Mouse (Mus musculus) lung, postnatal 10 days (tissue): ENCODE results near the gene Izumo1r.

Experiments
- DNase-seq: peaks from one replicate; pipeline ENCODE4 v3.0.0; 2021

The Izumo1r gene

DNA sequence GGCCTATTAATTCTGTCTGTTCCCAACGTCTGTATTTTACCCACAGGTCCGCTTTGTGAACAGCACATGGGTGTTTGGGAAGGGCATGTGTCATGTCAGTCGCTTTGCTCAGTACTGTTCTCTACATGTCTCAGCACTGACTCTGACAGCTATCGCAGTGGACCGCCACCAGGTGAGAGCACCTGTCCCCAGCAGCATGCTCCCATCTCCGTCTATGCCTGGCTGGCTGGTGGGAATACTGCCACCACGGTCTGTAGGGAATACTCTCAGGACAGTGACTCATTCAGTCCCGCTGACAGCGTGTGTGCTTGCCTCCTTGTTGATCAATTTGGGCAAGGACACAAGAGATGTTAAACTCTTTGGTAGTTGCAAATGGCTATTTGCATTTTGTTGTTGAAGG lies 39.0 kb downstream of the Izumo1r start:
- no peak for DNase-seq

DNA sequence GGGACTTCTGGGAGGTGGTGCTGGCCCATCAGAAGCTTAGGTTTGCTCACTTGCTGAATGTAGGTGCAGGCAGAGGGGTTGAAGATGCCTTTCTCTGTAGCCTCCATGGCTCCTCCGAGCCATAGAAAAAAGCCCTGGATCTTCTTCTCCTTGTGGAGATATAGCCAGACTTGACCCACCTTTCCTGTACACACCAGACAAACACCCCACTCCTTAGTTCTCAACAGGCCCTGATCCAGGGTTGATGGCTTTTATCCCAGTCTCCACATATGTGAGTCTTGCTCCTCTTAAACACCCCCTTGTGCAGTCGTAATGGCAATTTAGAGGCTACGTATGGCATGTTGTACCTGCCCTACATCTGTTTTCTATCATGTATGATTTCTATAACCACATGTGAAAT lies 40.6 kb downstream of the Izumo1r start:
- DNase-seq, result no peak

- DNase-seq, result peak; percentile 5
Observed at GRCm38 (mm10) chr9:14859868-14860639, 43.7 kb downstream of the Izumo1r start, which contains the start of gene Gpr83. Gpr83 (plus strand) TSS chr9:14860210.

DNA sequence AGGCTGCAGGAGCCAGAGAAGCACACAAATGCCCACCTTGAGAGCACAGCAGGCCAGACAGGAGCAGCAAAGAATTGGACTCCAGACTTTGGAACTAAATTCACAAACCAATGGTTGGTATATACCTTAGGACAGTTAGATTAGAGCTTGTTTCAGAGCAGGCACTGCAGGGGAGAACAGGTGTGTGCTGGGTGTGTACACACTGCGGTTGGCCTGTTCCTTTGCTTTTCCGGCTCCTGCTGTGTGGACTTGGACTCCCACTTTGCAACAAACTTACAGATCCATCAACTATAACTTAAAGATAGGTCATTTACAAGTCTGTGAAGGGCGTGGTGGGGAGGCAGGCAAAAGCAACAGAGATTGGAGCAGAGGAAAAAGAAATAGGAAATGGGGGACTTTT lies 45.0 kb downstream of the Izumo1r start:
- DNase-seq, result no peak

GRCm38 (mm10) chr9:14858170-14858706 lies 45.5 kb downstream of the Izumo1r start:
- no peak for DNase-seq

GRCm38 (mm10) chr9:14856922-14857654 lies 46.7 kb downstream of the Izumo1r start:
- no peak for DNase-seq

- DNase-seq, result no peak
Observed at GRCm38 (mm10) chr9:14854585-14854984, 49.2 kb downstream of the Izumo1r start.

- no peak for DNase-seq
Observed at GRCm38 (mm10) chr9:14848267-14848935, 55.3 kb downstream of the Izumo1r start.

- DNase-seq, result no peak
Observed at GRCm38 (mm10) chr9:14846428-14846827, 57.3 kb downstream of the Izumo1r start.

- DNase-seq, result no peak
Observed at GRCm38 (mm10) chr9:14843901-14844300, 59.8 kb downstream of the Izumo1r start.

GRCm38 (mm10) chr9:14843311-14843857 lies 60.4 kb downstream of the Izumo1r start:
- DNase-seq, result no peak

GRCm38 (mm10) chr9:14841878-14842761 lies 61.6 kb downstream of the Izumo1r start:
- DNase-seq, result peak; percentile 77

DNA sequence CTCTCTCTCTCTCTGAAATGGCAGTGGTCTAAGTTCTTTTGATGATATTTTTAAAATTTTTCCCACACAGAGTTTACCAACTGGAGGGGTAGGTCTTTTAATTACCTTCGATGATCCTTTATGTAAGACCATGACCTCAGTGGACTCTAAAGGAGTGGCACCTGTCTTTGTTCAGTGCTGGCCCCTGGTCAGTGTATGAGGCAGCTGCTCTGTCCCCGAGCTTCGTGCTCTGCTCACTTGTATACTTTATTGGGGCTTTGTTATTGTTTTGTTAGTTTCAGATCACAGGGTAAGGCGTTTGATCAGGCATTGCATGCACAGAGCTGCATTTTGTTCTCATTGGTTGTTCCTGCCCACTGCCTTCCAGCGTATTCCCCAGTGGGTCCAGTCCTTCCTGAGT lies 63.8 kb downstream of the Izumo1r start:
- DNase-seq, result no peak

DNA sequence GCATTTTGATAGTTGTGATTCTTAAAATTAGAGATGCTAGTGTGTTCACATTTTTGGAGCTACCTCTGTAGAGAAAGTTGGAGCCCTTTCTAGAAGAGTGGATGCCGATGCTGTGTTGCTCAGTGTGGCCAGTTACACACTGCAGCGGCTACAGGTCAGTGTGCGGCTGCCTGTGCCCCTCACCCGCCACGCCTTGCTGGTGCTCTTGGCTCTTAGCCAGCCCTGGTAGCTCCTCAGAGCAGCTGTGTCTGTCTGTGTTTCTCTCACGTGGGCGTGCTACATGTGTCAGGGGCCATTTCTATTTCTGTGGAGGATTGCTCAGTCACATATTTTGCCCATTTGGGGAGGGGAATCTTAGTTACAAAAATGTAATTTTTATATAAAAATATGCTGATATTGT lies 64.2 kb downstream of the Izumo1r start:
- peak; percentile 47 for DNase-seq
